Mouse (Mus musculus): ENCODE measurements around the gene 6430548M08Rik. TPM values are rescaled to one million over a fixed set of nuclear protein-coding genes. Genes with fewer than 3 reads are reported as not detected.

Gene 6430548M08Rik
- total and polyA plus RNA-seq, 3 experiments, result 0.05 to 4.4 TPM; not detected in 1

DNA sequence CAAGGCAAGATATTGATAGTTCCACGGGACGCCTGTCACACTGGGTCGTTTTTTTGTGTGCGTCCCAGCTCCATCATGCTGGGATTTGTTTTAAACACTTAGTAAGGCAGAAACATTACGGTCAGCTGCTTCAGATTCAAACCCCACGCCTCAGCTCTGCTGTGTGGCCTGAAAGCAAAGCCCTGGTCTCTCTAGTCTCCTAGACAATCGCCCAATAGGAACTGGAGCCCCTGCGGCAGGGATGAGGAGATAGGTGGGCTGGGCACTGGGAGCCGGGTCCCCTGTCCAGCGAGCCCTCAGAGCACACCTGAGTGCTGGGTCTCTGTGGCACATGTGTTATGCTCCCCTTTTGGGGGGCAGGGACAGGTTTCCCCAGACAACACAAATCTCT lies 64.2 kb downstream of the 6430548M08Rik start:
- ATAC-seq (ENCODE audit: extremely low read depth, insufficient number of reproducible peaks, low FRiP score, poor library complexity, severe bottlenecking), result no peak
- H3K9me3 ChIP-seq (replicated peaks), result no peaks in the 10 kb centered on the region
- H3K4me3 ChIP-seq (ENCODE audit: low read depth, low read length), result no peak overlapping the region
- DNase-seq (ENCODE audit: low spot score), result no peak
- peaks cover 15% of the 10 kb centered on the region for H3K4me1 ChIP-seq (ENCODE audit: insufficient read depth, low read depth, low read length)
- TF ChIP-seq CTCF (IDR thresholded peaks at IDR 0.05; ENCODE audit: low read depth, low read length) (no peak), GATA1 (IDR thresholded peaks at IDR 0.05; ENCODE audit: borderline replicate concordance, low read length) (no peak), GATA2 (IDR thresholded peaks at IDR 0.05; ENCODE audit: borderline replicate concordance, low read depth, low read length) (no peak), TAL1 (conservative IDR thresholded peaks at IDR 0.05; ENCODE audit: low read depth, low read length) (no peak), POLR2AphosphoS5 (IDR thresholded peaks at IDR 0.05; ENCODE audit: insufficient replicate concordance, low read depth, low read length) (no peak)
- peaks cover 28% of the 10 kb centered on the region for H3K27me3 ChIP-seq (ENCODE audit: insufficient read depth, low read length)
- no peaks in the 10 kb centered on the region for H3K36me3 ChIP-seq (replicated peaks)

GRCm38 (mm10) chr8:120179027-120179431 lies 65.1 kb downstream of the 6430548M08Rik start:
- peaks cover 15% of the 10 kb centered on the region for H3K4me1 ChIP-seq (ENCODE audit: insufficient read depth, low read depth, low read length)
- DNase-seq (ENCODE audit: low spot score), result peak; percentile 71
- ATAC-seq (ENCODE audit: extremely low read depth, insufficient number of reproducible peaks, low FRiP score, poor library complexity, severe bottlenecking), result peak; percentile 76
- no peak overlapping the region for H3K4me3 ChIP-seq (ENCODE audit: low read depth, low read length)
- TF ChIP-seq GATA2 (IDR thresholded peaks at IDR 0.05; ENCODE audit: borderline replicate concordance, low read depth, low read length) (no peak), CTCF (IDR thresholded peaks at IDR 0.05; ENCODE audit: low read depth, low read length) (peak; percentile 85)
- H3K27me3 ChIP-seq (ENCODE audit: insufficient read depth, low read length), result peaks cover 28% of the 10 kb centered on the region
- no peaks in the 10 kb centered on the region for H3K36me3 ChIP-seq (replicated peaks)
- H3K9me3 ChIP-seq (replicated peaks), result no peaks in the 10 kb centered on the region

DNA sequence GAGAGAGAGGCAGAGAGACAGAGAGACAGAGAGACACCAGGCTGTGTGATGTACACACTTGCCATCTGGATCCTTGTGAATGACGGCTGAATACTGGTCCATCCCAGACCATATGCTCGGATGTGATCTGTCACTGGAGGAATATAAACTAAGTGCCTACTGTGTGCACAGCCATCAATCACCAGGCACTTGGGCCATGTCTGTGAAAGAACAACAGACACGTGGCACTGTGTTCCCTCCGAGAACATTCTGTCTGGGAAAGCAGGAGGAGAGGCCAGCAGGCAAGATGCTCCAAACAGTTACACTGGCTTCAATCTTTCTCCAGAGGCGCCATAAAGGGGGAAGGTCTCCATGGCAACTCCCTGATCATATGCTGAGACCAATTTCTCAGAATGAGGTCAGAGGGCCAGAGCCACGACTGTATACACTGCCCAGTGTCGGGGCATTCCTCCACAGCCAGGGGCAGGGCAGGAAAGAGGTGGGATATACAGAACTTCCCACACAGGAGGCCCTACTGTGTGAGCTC lies 66.6 kb downstream of the 6430548M08Rik start:
- H3K4me1 ChIP-seq (ENCODE audit: insufficient read depth, low read depth, low read length), result peaks cover 13% of the 10 kb centered on the region
- no peaks in the 10 kb centered on the region for H3K9me3 ChIP-seq (replicated peaks)
- H3K27me3 ChIP-seq (ENCODE audit: insufficient read depth, low read length), result peaks cover 28% of the 10 kb centered on the region
- DNase-seq (ENCODE audit: low spot score) (no peak), ATAC-seq (ENCODE audit: extremely low read depth, insufficient number of reproducible peaks, low FRiP score, poor library complexity, severe bottlenecking) (no peak)
- H3K36me3 ChIP-seq (replicated peaks), result no peaks in the 10 kb centered on the region
- no peak overlapping the region for H3K4me3 ChIP-seq (ENCODE audit: low read depth, low read length)
- no peak for TF ChIP-seq GATA2 (IDR thresholded peaks at IDR 0.05; ENCODE audit: borderline replicate concordance, low read depth, low read length)
- no peak for TF ChIP-seq TAL1 (conservative IDR thresholded peaks at IDR 0.05; ENCODE audit: low read depth, low read length)
- TF ChIP-seq POLR2AphosphoS5 (IDR thresholded peaks at IDR 0.05; ENCODE audit: insufficient replicate concordance, low read depth, low read length), result no peak
- TF ChIP-seq GATA1 (IDR thresholded peaks at IDR 0.05; ENCODE audit: borderline replicate concordance, low read length), result no peak
- TF ChIP-seq CTCF (IDR thresholded peaks at IDR 0.05; ENCODE audit: low read depth, low read length), result no peak

DNA sequence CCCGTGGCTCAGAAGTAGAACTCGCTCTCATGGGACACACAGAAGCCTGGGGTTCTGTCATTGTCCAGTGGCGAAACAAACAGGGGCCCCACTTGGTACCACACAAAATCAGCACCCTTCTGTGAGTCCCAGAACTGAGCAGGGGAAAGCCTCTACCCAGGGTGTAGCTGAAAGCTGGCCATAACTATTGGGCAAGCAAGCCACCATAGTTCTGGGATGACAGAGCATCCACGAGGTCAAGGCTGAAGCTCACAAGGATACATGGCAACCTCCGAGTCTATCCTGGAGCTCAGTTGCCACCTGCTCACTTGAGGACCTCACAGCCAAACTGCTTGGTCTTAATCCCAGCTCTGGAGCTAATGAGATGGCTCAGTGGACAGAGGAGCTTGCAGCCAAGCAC lies 67.3 kb downstream of the 6430548M08Rik start:
- DNase-seq (ENCODE audit: low spot score) (no peak), ATAC-seq (ENCODE audit: extremely low read depth, insufficient number of reproducible peaks, low FRiP score, poor library complexity, severe bottlenecking) (no peak)
- H3K4me3 ChIP-seq (ENCODE audit: low read depth, low read length), result no peak overlapping the region
- no peak for TF ChIP-seq CTCF (IDR thresholded peaks at IDR 0.05; ENCODE audit: low read depth, low read length)
- no peak for TF ChIP-seq POLR2AphosphoS5 (IDR thresholded peaks at IDR 0.05; ENCODE audit: insufficient replicate concordance, low read depth, low read length)
- TF ChIP-seq TAL1 (conservative IDR thresholded peaks at IDR 0.05; ENCODE audit: low read depth, low read length), result no peak
- TF ChIP-seq GATA2 (IDR thresholded peaks at IDR 0.05; ENCODE audit: borderline replicate concordance, low read depth, low read length), result no peak
- H3K9me3 ChIP-seq (replicated peaks), result no peaks in the 10 kb centered on the region
- H3K36me3 ChIP-seq (replicated peaks), result no peaks in the 10 kb centered on the region
- peaks cover 13% of the 10 kb centered on the region for H3K4me1 ChIP-seq (ENCODE audit: insufficient read depth, low read depth, low read length)
- H3K27me3 ChIP-seq (ENCODE audit: insufficient read depth, low read length), result peaks cover 26% of the 10 kb centered on the region

GRCm38 (mm10) chr8:120181861-120182414 lies 68.0 kb downstream of the 6430548M08Rik start:
- H3K4me3 ChIP-seq (ENCODE audit: low read depth, low read length), result no peak overlapping the region
- DNase-seq (ENCODE audit: low spot score) (no peak), ATAC-seq (ENCODE audit: extremely low read depth, insufficient number of reproducible peaks, low FRiP score, poor library complexity, severe bottlenecking) (no peak)
- H3K9me3 ChIP-seq (replicated peaks), result no peaks in the 10 kb centered on the region
- TF ChIP-seq TAL1 (conservative IDR thresholded peaks at IDR 0.05; ENCODE audit: low read depth, low read length), result no peak
- TF ChIP-seq POLR2AphosphoS5 (IDR thresholded peaks at IDR 0.05; ENCODE audit: insufficient replicate concordance, low read depth, low read length), result no peak
- no peak for TF ChIP-seq CTCF (IDR thresholded peaks at IDR 0.05; ENCODE audit: low read depth, low read length)
- TF ChIP-seq GATA2 (IDR thresholded peaks at IDR 0.05; ENCODE audit: borderline replicate concordance, low read depth, low read length), result no peak
- TF ChIP-seq GATA1 (IDR thresholded peaks at IDR 0.05; ENCODE audit: borderline replicate concordance, low read length), result no peak
- no peaks in the 10 kb centered on the region for H3K36me3 ChIP-seq (replicated peaks)
- peaks cover 22% of the 10 kb centered on the region for H3K27me3 ChIP-seq (ENCODE audit: insufficient read depth, low read length)
- peaks cover 13% of the 10 kb centered on the region for H3K4me1 ChIP-seq (ENCODE audit: insufficient read depth, low read depth, low read length)

DNA sequence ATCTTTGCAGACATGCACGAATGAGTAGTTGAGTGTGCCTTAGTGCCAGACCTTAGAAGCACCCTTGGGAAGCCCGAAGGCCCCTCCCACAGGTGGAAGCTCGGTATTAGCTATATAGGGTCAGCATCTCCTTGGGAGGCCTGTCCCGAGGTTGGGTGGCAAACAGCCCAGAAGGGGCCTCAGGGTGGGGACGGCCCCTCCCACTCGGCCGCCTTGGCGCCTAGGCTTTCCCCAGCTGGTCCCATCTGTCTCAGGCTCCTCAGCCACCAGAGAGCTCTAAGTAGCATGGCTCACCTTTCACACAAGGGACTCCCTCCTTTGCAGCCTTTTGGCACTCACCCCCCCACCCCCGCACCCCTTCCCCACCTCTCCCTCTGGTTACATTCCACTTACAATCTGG lies 70.4 kb downstream of the 6430548M08Rik start:
- no peaks in the 10 kb centered on the region for H3K9me3 ChIP-seq (replicated peaks)
- H3K4me1 ChIP-seq (ENCODE audit: insufficient read depth, low read depth, low read length), result 0 out of 2 replicates have a peak, but pooled peaks cover under 1% of the 10 kb centered on the region
- H3K27me3 ChIP-seq (ENCODE audit: insufficient read depth, low read length), result peaks cover 9% of the 10 kb centered on the region
- no peaks in the 10 kb centered on the region for H3K36me3 ChIP-seq (replicated peaks)
- ATAC-seq (ENCODE audit: extremely low read depth, insufficient number of reproducible peaks, low FRiP score, poor library complexity, severe bottlenecking), result no peak
- no peak for TF ChIP-seq POLR2AphosphoS5 (IDR thresholded peaks at IDR 0.05; ENCODE audit: insufficient replicate concordance, low read depth, low read length)
- TF ChIP-seq GATA1 (IDR thresholded peaks at IDR 0.05; ENCODE audit: borderline replicate concordance, low read length), result no peak
- no peak for TF ChIP-seq TAL1 (conservative IDR thresholded peaks at IDR 0.05; ENCODE audit: low read depth, low read length)
- no peak for TF ChIP-seq GATA2 (IDR thresholded peaks at IDR 0.05; ENCODE audit: borderline replicate concordance, low read depth, low read length)
- no peak for TF ChIP-seq CTCF (IDR thresholded peaks at IDR 0.05; ENCODE audit: low read depth, low read length)
- no peak overlapping the region for H3K4me3 ChIP-seq (ENCODE audit: low read depth, low read length)
- DNase-seq (ENCODE audit: low spot score), result no peak
